Mouse (Mus musculus) CH12.LX (cell line): Measurements from ENCODE around the gene Arid5b. TPM values are rescaled to one million over a fixed set of nuclear protein-coding genes. Genes with fewer than 3 reads are reported as not detected.
A peak's percentile ranks its signal among the peaks of the same experiment; 100 is the strongest.

ENCODE experiments used
- DNase-seq: peaks from one replicate; pipeline ENCODE4 v3.0.0-alpha.2; 2013; ENCODE audit errors: extremely low read depth
- H3K27ac ChIP-seq: 2 replicates; pipeline ENCODE4 v1.5.1; 2012; ENCODE audit warnings: low read depth, mild to moderate bottlenecking, control low read depth, moderate library complexity; ENCODE audit not compliant: insufficient read depth
- H3K27me3 ChIP-seq: replicated peaks from 2 replicates; pipeline ENCODE3; 2012; ENCODE audit warnings: inconsistent platforms
- H3K36me3 ChIP-seq, 2 experiments: replicated peaks in 1 of 2; 2 replicates each; pipeline versions ENCODE3 to v1.6.1; 2012; ENCODE audit warnings: inconsistent platforms in 1 of 2, low read length in 1 of 2, mild to moderate bottlenecking in 1 of 2, mixed read lengths in 1 of 2, moderate library complexity in 1 of 2; ENCODE audit not compliant: control insufficient read depth in 1 of 2, insufficient read depth in 1 of 2
- H3K4me1 ChIP-seq, 2 experiments: 2 replicates each; pipeline ENCODE4 v1.6.1; 2012; ENCODE audit warnings: inconsistent platforms in 1 of 2, moderate library complexity in 1 of 2; ENCODE audit not compliant: insufficient read depth in 2 of 2, control insufficient read depth in 1 of 2
- H3K4me2 ChIP-seq: 2 replicates; pipeline ENCODE4 v1.6.1; 2012; ENCODE audit warnings: low read depth, mild to moderate bottlenecking, control low read depth; ENCODE audit not compliant: poor library complexity, insufficient read depth, severe bottlenecking
- H3K4me3 ChIP-seq, 3 experiments: fragments of 150-350 bp in 1 of 3; sonication (generic) in 1 of 3; replicated peaks in 1 of 3; 2 replicates each; pipeline versions ENCODE3 to v1.5.1; 2011 to 2012; ENCODE audit warnings: low read depth in 2 of 3, low read length in 2 of 3, mild to moderate bottlenecking in 2 of 3, moderate library complexity in 2 of 3, control low read depth in 1 of 3, improper control_type of control experiment in 1 of 3, inconsistent platforms in 1 of 3, mixed read lengths in 1 of 3; ENCODE audit not compliant: poor library complexity in 1 of 3
- H3K79me2 ChIP-seq: replicated peaks from 2 replicates; pipeline ENCODE4 v1.6.1; 2012; ENCODE audit warnings: mild to moderate bottlenecking, moderate library complexity; ENCODE audit not compliant: control insufficient read depth, poor library complexity, insufficient read depth, severe bottlenecking; ENCODE audit errors: extremely low read depth
- H3K9ac ChIP-seq: 2 replicates; pipeline ENCODE4 v1.6.1; 2012; ENCODE audit warnings: low read depth, mild to moderate bottlenecking, control low read depth, moderate library complexity; ENCODE audit not compliant: insufficient read depth
- H3K9me3 ChIP-seq: replicated peaks from 2 replicates; pipeline ENCODE3; 2012; ENCODE audit warnings: low read length, inconsistent platforms, mixed read lengths
- BHLHE40 ChIP-seq: IDR thresholded peaks from 2 replicates; pipeline ENCODE4 v1.6.1; 2011; ENCODE audit warnings: mild to moderate bottlenecking, low read depth, low read length, improper control_type of control experiment
- CHD1 ChIP-seq: IDR thresholded peaks from 2 replicates; pipeline ENCODE4 v1.6.1; 2012; ENCODE audit warnings: low read depth, low read length, improper control_type of control experiment, inconsistent platforms
- CHD2 ChIP-seq: IDR thresholded peaks from 2 replicates; pipeline ENCODE4 v1.6.1; 2011; ENCODE audit warnings: low read length, improper control_type of control experiment
- CTCF ChIP-seq, 2 experiments: IDR thresholded peaks in 1 of 2; conservative IDR thresholded peaks in 1 of 2; 2 replicates each; pipeline ENCODE4 v1.5.1; 2011 to 2012; ENCODE audit warnings: low read depth in 2 of 2, low read length in 2 of 2, improper control_type of control experiment in 1 of 2, inconsistent platforms in 1 of 2, mild to moderate bottlenecking in 1 of 2, moderate library complexity in 1 of 2
- ELF1 ChIP-seq: IDR thresholded peaks from 2 replicates; pipeline ENCODE4 v1.6.1; 2014; ENCODE audit warnings: low read depth, mild to moderate bottlenecking, inconsistent platforms, low read length, improper control_type of control experiment
- EP300 ChIP-seq: IDR thresholded peaks from 2 replicates; pipeline ENCODE4 v1.6.1; 2011; ENCODE audit warnings: low read length, improper control_type of control experiment
- ETS1 ChIP-seq: conservative IDR thresholded peaks from 2 replicates; pipeline ENCODE4 v1.6.1; 2012; ENCODE audit warnings: low read depth, mild to moderate bottlenecking, inconsistent platforms, low read length, improper control_type of control experiment, moderate library complexity
- GABPA ChIP-seq: IDR thresholded peaks from 2 replicates; pipeline ENCODE4 v1.6.1; 2012; ENCODE audit warnings: low read depth, low read length, improper control_type of control experiment, inconsistent platforms; ENCODE audit not compliant: insufficient replicate concordance
- IRF4 ChIP-seq: IDR thresholded peaks from 2 replicates; pipeline ENCODE4 v1.6.1; 2014; ENCODE audit warnings: low read depth, mild to moderate bottlenecking, inconsistent platforms, low read length, improper control_type of control experiment
- KAT2A ChIP-seq: IDR thresholded peaks from 2 replicates; pipeline ENCODE4 v1.6.1; 2012; ENCODE audit warnings: low read length, improper control_type of control experiment, inconsistent platforms; ENCODE audit not compliant: insufficient replicate concordance
- MAFK ChIP-seq: IDR thresholded peaks from 2 replicates; pipeline ENCODE4 v1.6.1; 2011; ENCODE audit warnings: low read length, improper control_type of control experiment; ENCODE audit not compliant: insufficient replicate concordance
- MAX ChIP-seq: IDR thresholded peaks from 2 replicates; pipeline ENCODE4 v1.6.1; 2011; ENCODE audit warnings: low read length, improper control_type of control experiment
- MAZ ChIP-seq: IDR thresholded peaks from 2 replicates; pipeline ENCODE4 v1.6.1; 2012; ENCODE audit warnings: low read depth, mild to moderate bottlenecking, inconsistent platforms, low read length, improper control_type of control experiment, moderate library complexity
- MEF2A ChIP-seq: IDR thresholded peaks from 2 replicates; pipeline ENCODE4 v1.6.1; 2014; ENCODE audit warnings: low read depth, mild to moderate bottlenecking, inconsistent platforms, low read length, improper control_type of control experiment, borderline replicate concordance
- MXI1 ChIP-seq: IDR thresholded peaks from 2 replicates; pipeline ENCODE4 v1.6.1; 2011; ENCODE audit warnings: mild to moderate bottlenecking, low read depth, low read length, improper control_type of control experiment
- NELFE ChIP-seq: IDR thresholded peaks from 2 replicates; pipeline ENCODE4 v1.6.1; 2011; ENCODE audit warnings: low read depth, low read length, improper control_type of control experiment
- NRF1 ChIP-seq: IDR thresholded peaks from 2 replicates; pipeline ENCODE4 v1.6.1; 2014; ENCODE audit warnings: low read depth, mild to moderate bottlenecking, inconsistent platforms, low read length, improper control_type of control experiment, moderate library complexity
- POLR2AphosphoS2 ChIP-seq: IDR thresholded peaks from 2 replicates; pipeline ENCODE4 v1.6.1; 2011; ENCODE audit warnings: low read depth, low read length, improper control_type of control experiment
- RAD21 ChIP-seq: IDR thresholded peaks from 2 replicates; pipeline ENCODE4 v1.6.1; 2011; ENCODE audit warnings: low read depth, mild to moderate bottlenecking, low read length, improper control_type of control experiment, moderate library complexity
- RCOR1 ChIP-seq: conservative IDR thresholded peaks from 2 replicates; pipeline ENCODE4 v1.6.1; 2012; ENCODE audit warnings: low read depth, mild to moderate bottlenecking, inconsistent platforms, low read length, improper control_type of control experiment
- SIN3A ChIP-seq: IDR thresholded peaks from 2 replicates; pipeline ENCODE4 v1.6.1; 2012; ENCODE audit warnings: low read length, improper control_type of control experiment, inconsistent platforms
- SMC3 ChIP-seq: IDR thresholded peaks from 2 replicates; pipeline ENCODE4 v1.6.1; 2011; ENCODE audit warnings: low read depth, low read length, improper control_type of control experiment
- TCF12 ChIP-seq: IDR thresholded peaks from 2 replicates; pipeline ENCODE4 v1.6.1; 2014; ENCODE audit warnings: low read depth, mild to moderate bottlenecking, inconsistent platforms, low read length, improper control_type of control experiment
- UBTF ChIP-seq: IDR thresholded peaks from 2 replicates; pipeline ENCODE4 v1.6.1; 2012; ENCODE audit warnings: low read depth, mild to moderate bottlenecking, inconsistent platforms, low read length, improper control_type of control experiment, moderate library complexity
- USF2 ChIP-seq: conservative IDR thresholded peaks from 2 replicates; pipeline ENCODE4 v1.6.1; 2011; ENCODE audit warnings: low read depth, low read length, improper control_type of control experiment
- ZC3H11A ChIP-seq: IDR thresholded peaks from 2 replicates; pipeline ENCODE4 v1.6.1; 2012; ENCODE audit warnings: low read depth, mild to moderate bottlenecking, inconsistent platforms, low read length, improper control_type of control experiment
- ZMIZ1 ChIP-seq: IDR thresholded peaks from 2 replicates; pipeline ENCODE4 v1.6.1; 2012; ENCODE audit warnings: low read depth, mild to moderate bottlenecking, inconsistent platforms, low read length, improper control_type of control experiment
- ZNF384 ChIP-seq: IDR thresholded peaks from 2 replicates; pipeline ENCODE4 v1.6.1; 2012; ENCODE audit warnings: low read depth, low read length, improper control_type of control experiment, inconsistent platforms
- dilution Hi-C: fragments of 300-500 bp; cut with MboI; formaldehyde crosslinking; loops from 2 replicates; pipeline ENCODE4 v1.14.3; 2020; ENCODE audit warnings: low sequenced_read_pairs; ENCODE audit not compliant: extremely low pct_unique_long_range_greater_than_20kb, extremely low pct_ligation_motif_present
- in situ Hi-C: fragments of 300-500 bp; cut with MboI; formaldehyde crosslinking; loops from 3 replicates; pipeline ENCODE4 v1.14.3; 2019; ENCODE audit warnings: low sequenced_read_pairs, low pct_ligation_motif_present, low pct_unique_long_range_greater_than_20kb, mixed read lengths
- polyA plus RNA-seq: library from polyadenylated mRNA; unstranded; fragments of >175 nt; gene quantifications from 2 replicates; pipeline ENCODE4 v1.2.1, GENCODE M21; 2012; ENCODE audit warnings: low read depth; ENCODE audit not compliant: insufficient read length
- total RNA-seq, 2 experiments: library from RNA; depleted of rRNA; stranded (reverse); fragments of 300-350 nt in 1 of 2; fragments of >200 nt in 1 of 2; gene quantifications; 2 replicates each; pipeline ENCODE4 v1.2.3; 2012 to 2014

Gene Arid5b
- total and polyA plus RNA-seq, 3 experiments: 1.1 to 2.6 (median 1.8) TPM

DNA sequence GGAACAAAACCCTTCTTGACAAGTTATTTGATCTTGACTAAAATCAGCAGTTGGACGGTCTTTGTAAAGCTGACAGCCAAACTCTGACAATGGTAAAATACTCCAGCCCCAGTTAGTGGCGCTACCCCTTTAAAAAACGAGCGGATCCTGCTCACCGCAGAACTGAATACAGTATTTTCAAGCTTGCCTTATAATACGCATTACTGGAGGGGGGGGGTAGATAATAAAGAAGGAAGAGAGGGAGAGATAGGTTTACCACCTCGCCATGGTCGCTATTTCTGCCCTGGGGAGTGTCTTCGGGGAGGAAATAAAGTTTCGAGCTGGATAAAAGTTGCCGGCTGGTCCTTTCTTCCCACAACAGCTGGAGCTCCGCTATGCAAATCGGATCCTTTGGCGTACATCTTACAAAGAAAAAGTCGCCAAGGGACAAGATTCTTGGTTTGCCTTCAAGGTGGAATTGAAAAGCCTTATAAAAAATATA lies 829 bp downstream of the Arid5b start:
- Histone ChIP-seq H3K27me3 (no peaks in the 10 kb centered on the region), H3K27ac (peak overlapping the region; percentile 54; the same call in 1 of the 2 replicates), H3K9me3 (no peaks in the 10 kb centered on the region), H3K79me2 (peaks cover 2% of the 10 kb centered on the region; the same call in 1 of the 2 replicates), H3K4me3 (peak overlapping the region; percentile 60 to 83 (median 68)), H3K36me3 (peaks cover 0 to 7% of the 10 kb centered on the region in 2 experiments), H3K9ac (peak overlapping the region; percentile 83), H3K4me1 (peaks cover 3 to 19% of the 10 kb centered on the region in 2 experiments), H3K4me2 (peak overlapping the region; percentile 92; the same call in 1 of the 2 replicates)
- in situ Hi-C loops (loop anchor here (10.0 kb wide), 1 partner anchor 113 kb away; no protein-coding TSS in a partner anchor), dilution Hi-C loops (no loop called here)
- TF ChIP-seq USF2: no peak
- peak; percentile 33; the same call in 1 of the 2 replicates for TF ChIP-seq ETS1
- TF ChIP-seq EP300: no peak
- no peak for TF ChIP-seq SMC3
- no peak for TF ChIP-seq UBTF
- peak; percentile 60; the same call in 1 of the 2 replicates for TF ChIP-seq SIN3A
- TF ChIP-seq TCF12: no peak
- TF ChIP-seq BHLHE40: no peak
- no peak for TF ChIP-seq MAFK
- TF ChIP-seq NRF1: no peak
- no peak for TF ChIP-seq GABPA
- peak; percentile 16; the same call in 1 of the 2 replicates for TF ChIP-seq CHD1
- no peak for TF ChIP-seq ZMIZ1
- TF ChIP-seq RAD21: peak; percentile 15
- no peak for TF ChIP-seq MAX
- TF ChIP-seq ZNF384: no peak
- peak in 1 of 2 experiments; percentile 31; a peak in 1 of 4 replicates for TF ChIP-seq CTCF (conservative IDR thresholded peaks at IDR 0.05 in 1 of 2, IDR thresholded peaks at IDR 0.05 in 1 of 2; ENCODE audit: low read depth in 2 of 2, low read length in 2 of 2)
- TF ChIP-seq ZC3H11A: no peak
- no peak; the same call in 1 of the 2 replicates for TF ChIP-seq RCOR1
- no peak for TF ChIP-seq NELFE
- no peak for TF ChIP-seq POLR2AphosphoS2
- peak; percentile 45 for TF ChIP-seq MXI1
- peak; percentile 41; the same call in 1 of the 2 replicates for TF ChIP-seq MEF2A
- 0 out of 2 replicates have a peak, but pooled peaks have one; percentile 15 for TF ChIP-seq ELF1
- no peak for TF ChIP-seq MAZ
- no peak for TF ChIP-seq KAT2A
- TF ChIP-seq CHD2: no peak
- TF ChIP-seq IRF4: peak; percentile 53; the same call in 1 of the 2 replicates
- peak; percentile 61 for DNase-seq
